Mouse (Mus musculus) neutrophil, adult 5-6 weeks (primary cell): ENCODE measurements around the gene Slc24a4. TPM values are rescaled to one million over a fixed set of nuclear protein-coding genes. Genes with fewer than 3 reads are reported as not detected.

Experiments
- ATAC-seq: fragments of 151-379, 151-347 bp; 2 replicates; pipeline ENCODE4 v1.8.0; 2017; ENCODE audit warnings: mild to moderate bottlenecking, moderate TSS enrichment; ENCODE audit not compliant: insufficient number of reproducible peaks, poor library complexity, low FRiP score, severe bottlenecking; ENCODE audit errors: extremely low read depth
- total RNA-seq: library from RNA; stranded (forward); fragments of 200-1000 nt; gene quantifications from 2 replicates; pipeline ENCODE4 v1.2.3, GENCODE M21; 2017

Slc24a4 gene
- total RNA-seq, 1 experiment from 2014 or later = not detected

DNA sequence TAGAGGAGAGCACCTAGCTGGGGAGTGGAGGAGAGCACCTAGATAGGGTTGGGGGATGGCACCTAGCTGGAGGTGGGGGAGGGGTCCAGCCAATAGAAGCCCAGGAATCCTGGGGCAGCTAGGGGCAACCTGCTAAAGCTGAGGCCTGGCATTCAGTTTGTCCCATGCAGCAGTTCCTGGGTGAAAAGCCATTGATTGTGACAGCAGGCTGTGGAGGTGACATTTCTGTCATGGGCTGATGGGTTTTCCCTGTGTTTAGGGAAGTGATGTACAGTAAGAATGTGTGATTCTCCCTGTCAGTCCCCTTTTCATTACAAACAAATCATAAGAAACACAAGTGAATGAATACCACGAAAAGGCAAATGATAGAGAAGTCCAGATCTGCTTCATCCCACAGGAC, 167.8 kb downstream of the Slc24a4 start:
- no peak for ATAC-seq

DNA sequence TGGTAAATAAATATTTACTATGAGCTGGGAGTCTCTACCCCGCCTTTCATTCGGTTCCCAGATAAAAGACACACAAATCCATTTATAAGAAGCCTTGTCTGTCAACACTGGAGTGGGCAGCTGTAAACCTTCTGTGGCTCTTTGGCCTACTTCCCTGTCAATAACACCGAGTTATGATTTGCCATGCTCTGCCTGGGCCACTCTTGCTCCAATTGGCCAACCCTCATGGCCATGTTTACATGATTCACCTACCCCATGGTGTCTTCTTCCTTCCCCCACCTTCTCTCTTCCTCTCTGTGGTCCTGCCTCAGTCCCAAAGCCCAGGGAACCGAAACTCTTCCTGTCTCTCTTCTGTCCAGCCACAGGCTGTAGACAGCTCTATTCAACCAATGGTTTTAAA, 168.4 kb downstream of the Slc24a4 start:
- ATAC-seq = peak; percentile 28; the same call in 1 of the 2 replicates

- no peak for ATAC-seq
Measured at GRCm38 (mm10) chr12:102299209-102299608, 170.7 kb downstream of the Slc24a4 start.

GRCm38 (mm10) chr12:102301585-102301984, 173.1 kb downstream of the Slc24a4 start:
- no peak for ATAC-seq

DNA sequence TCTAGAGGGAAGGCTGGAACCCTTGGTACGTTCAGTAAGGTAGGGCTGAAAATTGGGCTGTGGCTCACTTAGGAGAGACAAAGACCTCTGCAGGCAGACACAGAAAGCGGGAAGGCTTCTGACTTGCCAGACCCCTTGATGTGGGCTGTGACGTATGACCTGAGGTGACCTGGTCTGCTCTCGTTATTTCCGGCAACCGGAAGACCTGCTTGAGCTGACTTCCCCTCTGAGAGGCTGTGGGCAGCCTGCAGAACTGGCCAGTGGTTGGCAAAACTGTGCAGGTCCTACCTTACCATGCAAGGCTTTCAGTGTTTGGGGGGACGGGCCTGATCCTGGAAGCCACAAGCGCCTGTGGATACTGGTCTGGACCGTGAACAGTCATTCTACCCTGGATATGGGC, 173.8 kb downstream of the Slc24a4 start:
- peak; percentile 76 for ATAC-seq

DNA sequence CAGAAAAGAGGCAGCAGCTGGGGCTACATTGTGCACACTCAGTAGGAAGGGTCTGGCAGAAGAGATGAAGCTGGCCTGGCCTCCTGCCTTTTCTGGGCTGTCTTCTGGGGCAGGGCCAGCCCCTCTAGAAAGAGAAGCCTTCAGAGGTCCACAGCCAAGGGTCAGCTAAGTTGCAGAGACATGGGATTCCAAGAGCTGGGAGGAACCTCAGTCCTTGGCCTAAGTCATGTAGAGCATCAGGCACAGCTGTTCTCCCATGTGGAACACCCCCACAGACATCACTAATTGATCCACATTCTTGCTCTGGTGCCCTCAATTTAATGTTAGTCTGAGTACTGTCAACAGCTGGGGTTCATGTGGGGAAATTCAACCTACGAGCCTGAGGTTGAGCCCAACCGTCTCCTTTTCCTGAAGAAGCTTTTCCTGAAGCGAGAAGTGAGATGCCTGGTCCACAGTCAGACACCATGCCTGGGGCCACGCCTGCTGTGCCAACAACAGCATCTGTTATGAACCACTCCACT, 174.4 kb downstream of the Slc24a4 start:
- no peak for ATAC-seq

- ATAC-seq = no peak
Measured at GRCm38 (mm10) chr12:102303867-102304266, 175.3 kb downstream of the Slc24a4 start.

DNA sequence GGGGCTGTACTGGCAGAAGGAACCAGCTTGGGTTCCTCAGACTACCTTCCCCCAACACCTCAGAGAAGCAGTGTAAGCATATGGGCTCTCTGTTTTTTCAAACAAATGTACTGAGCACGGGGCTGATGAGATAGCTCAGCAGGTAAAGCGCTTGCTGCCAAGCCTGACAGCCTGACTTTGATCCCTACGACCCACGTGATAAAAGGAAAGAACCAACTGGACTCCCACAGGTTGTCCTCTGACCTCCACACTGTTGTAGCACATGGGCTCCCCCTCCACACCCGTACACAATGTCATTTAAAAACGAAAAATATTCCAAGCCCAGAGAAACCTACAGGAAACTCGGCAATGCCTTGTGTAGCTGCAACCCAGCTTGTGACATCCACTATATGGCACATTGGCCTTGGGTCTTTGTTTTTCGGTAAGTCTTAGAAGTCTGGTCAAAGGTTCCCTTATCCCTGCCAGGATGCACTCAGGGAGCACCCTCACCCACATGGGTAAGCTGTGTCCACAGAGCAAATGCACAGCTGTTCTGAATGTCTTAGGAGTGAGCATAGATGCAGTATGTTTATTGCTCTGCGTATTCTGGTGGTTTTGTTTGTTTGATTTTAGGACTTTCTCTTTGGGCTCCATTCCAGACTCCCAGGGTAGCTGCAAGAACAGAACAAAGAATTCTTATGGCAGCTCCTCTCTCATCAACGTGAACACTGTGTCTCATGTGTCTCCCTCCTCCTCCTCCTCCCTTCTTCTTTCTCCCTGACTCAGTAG, 176.7 kb downstream of the Slc24a4 start:
- ATAC-seq = no peak

DNA sequence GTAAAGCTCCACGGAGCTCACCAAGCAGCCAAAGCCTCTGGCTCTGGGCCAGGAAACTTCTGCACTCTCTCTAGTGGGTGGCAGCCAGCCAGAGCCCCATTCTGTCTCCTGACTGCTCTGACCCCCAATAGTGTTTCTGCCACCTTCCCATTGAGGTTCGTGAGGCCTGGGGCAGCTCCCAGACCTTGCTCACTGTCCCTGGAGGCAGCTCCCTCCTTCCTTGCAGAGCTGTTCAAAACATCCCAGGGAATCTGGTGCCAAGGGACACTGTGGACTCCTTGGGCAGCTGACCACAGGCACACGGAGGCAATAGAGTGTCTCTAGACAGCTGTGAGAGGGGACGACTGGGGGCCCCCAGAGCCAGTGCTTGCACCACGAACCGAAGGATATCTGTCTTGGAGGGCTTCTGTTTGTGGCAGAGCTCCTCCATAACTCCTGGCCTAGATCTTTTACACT, 179.5 kb downstream of the Slc24a4 start:
- ATAC-seq = no peak

- ATAC-seq = peak; percentile 25; the same call in 1 of the 2 replicates
Measured at GRCm38 (mm10) chr12:102308457-102309011, 180.0 kb downstream of the Slc24a4 start.

DNA sequence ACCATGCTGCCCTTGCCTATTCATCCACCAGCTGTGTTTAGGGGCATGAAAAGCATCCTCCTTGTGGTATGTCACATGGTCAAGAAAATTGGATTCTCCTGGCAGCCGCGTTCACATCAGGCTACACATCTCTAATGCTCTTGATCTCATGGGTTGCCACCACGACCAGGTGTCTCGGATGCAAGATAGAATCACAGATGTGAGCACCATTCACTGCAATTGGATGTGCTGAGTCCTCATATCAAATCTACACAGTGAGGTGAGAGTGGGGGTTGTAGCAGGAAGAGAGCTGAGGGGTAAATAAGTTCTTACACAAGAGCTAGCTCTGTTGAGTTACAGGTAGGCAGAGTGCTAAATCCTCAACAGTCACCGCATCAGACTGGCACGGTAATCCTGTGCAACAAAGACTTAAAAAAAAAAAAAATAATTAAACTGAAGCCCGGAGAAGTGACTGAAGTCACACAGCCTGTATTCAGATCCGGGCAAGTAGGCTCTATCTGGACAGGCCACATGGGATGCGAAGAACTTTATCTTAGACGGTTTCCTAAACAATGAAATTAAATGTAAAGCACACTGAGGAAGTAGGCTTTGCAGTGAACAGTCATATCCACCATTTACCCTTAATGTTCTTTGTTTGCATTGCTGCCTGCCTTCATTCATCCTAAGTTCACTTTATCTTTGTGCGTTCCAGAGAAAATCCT, 180.7 kb downstream of the Slc24a4 start:
- ATAC-seq = no peak

GRCm38 (mm10) chr12:102309800-102310195, 181.3 kb downstream of the Slc24a4 start:
- no peak for ATAC-seq

DNA sequence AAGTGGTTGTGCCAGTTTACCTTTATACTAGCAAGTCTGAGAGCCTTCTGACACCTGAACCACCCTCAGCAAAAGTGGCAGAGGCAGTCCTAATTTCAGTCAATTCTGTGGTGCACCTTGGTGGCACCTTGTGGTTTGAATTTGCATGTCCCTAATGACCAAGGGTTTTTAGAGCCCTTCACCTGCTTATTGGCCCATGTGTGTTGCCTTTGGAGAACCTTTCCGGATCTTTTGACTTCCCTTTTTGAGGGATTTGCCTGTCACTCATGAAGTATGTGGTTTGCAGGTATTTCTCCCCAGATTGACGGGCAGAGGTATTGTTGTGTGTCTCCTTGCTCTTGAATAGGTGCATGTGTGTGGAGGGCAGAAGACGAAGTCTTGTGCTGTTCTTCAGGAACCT, 181.7 kb downstream of the Slc24a4 start:
- peak; percentile 40 for ATAC-seq

- no peak for ATAC-seq
Measured at GRCm38 (mm10) chr12:102311454-102311853, 182.9 kb downstream of the Slc24a4 start.

Other genes starting within 250 kb of the Slc24a4 start
- 103 and 121 TPM in 2 replicates for gene Trip11, start 215.5 kb upstream of the Slc24a4 start, total RNA-seq
- gene Atxn3, start 170.5 kb upstream of the Slc24a4 start, total RNA-seq = 59.1 and 60.3 TPM in 2 replicates
- gene Cpsf2, start 152.7 kb upstream of the Slc24a4 start, total RNA-seq = 63.7 and 64.7 TPM in 2 replicates
- gene Rin3, start 154.3 kb downstream of the Slc24a4 start, total RNA-seq = 196 and 218 TPM in 2 replicates